Mouse (Mus musculus): ENCODE results near the gene Gm11213. TPM values are rescaled to one million over a fixed set of nuclear protein-coding genes. Genes with fewer than 3 reads are reported as not detected.

Gm11213 gene
- polyA plus RNA-seq, 1 experiment from 2014 or later = not detected

- Histone ChIP-seq H3K9me3 (ENCODE audit: control insufficient read depth, low read length) (no peaks in the 10 kb centered on the region), H3K27ac (replicated peaks in 1 of 2; ENCODE audit: control insufficient read depth in 1 of 2, insufficient read depth in 1 of 2, low read depth in 2 of 2, low read length in 2 of 2) (no peak within 1 kb of the TSS)
- no peak for ATAC-seq (ENCODE audit: insufficient number of reproducible peaks, insufficient read depth, low FRiP score, low read depth)
Measured at GRCm38 (mm10) chr4:63622378-63622835, 17.3 kb upstream of the Gm11213 start, which contains the start of gene Tex48. Gene Tex48, minus strand, starts transcription at chr4:63622428.

GRCm38 (mm10) chr4:63621861-63622260, 16.8 kb upstream of the Gm11213 start:
- Histone ChIP-seq H3K9ac (ENCODE audit: low read length) (no peak overlapping the region), H3K4me3 (ENCODE audit: control insufficient read depth in 1 of 2, insufficient read depth in 1 of 2, low read depth in 1 of 2, low read length in 2 of 2) (no peak overlapping the region), H3K4me2 (ENCODE audit: low read length) (no peak overlapping the region), H3K4me1 (ENCODE audit: control insufficient read depth in 2 of 2, insufficient read depth in 2 of 2, low read length in 2 of 2) (no peaks in the 10 kb centered on the region), H3K27ac (replicated peaks in 1 of 2; ENCODE audit: control insufficient read depth in 1 of 2, insufficient read depth in 1 of 2, low read depth in 2 of 2, low read length in 2 of 2) (no peak overlapping the region), H3K27me3 (ENCODE audit: control insufficient read depth, insufficient read depth, low read length) (no peaks in the 10 kb centered on the region), H3K9me3 (ENCODE audit: control insufficient read depth, low read length) (no peaks in the 10 kb centered on the region), H3K36me3 (ENCODE audit: control insufficient read depth, insufficient read depth, low read length) (no peaks in the 10 kb centered on the region)
- WGBS = 74% methylated on average over 2 of the region's 2 CpGs
- no peak for ATAC-seq (ENCODE audit: insufficient number of reproducible peaks, insufficient read depth, low FRiP score, low read depth)

More at GRCm38 (mm10) chr4:63622378-63622835, 17.3 kb upstream of the Gm11213 start, which contains the start of gene Tex48:
- Histone ChIP-seq H3K36me3 (ENCODE audit: control insufficient read depth, insufficient read depth, low read length) (no peaks in the 10 kb centered on the region), H3K27me3 (ENCODE audit: control insufficient read depth, insufficient read depth, low read length) (no peaks in the 10 kb centered on the region), H3K9ac (ENCODE audit: low read length) (no peak within 1 kb of the TSS), H3K4me1 (ENCODE audit: control insufficient read depth in 2 of 2, insufficient read depth in 2 of 2, low read length in 2 of 2) (no peaks in the 10 kb centered on the region), H3K4me2 (ENCODE audit: low read length) (no peak within 1 kb of the TSS), H3K4me3 (ENCODE audit: control insufficient read depth in 1 of 2, insufficient read depth in 1 of 2, low read depth in 1 of 2, low read length in 2 of 2) (no peak within 1 kb of the TSS)
- WGBS = 57% methylated on average over 5 of the region's 5 CpGs

GRCm38 (mm10) chr4:63608391-63608790, 3.3 kb upstream of the Gm11213 start:
- H3K9ac ChIP-seq (ENCODE audit: low read length) = no peak overlapping the region
- WGBS = 74% methylated on average over 7 of the region's 7 CpGs
- no peak for ATAC-seq (ENCODE audit: insufficient number of reproducible peaks, insufficient read depth, low FRiP score, low read depth)
- no peaks in the 10 kb centered on the region for H3K36me3 ChIP-seq (ENCODE audit: control insufficient read depth, insufficient read depth, low read length)
- no peak overlapping the region for H3K4me2 ChIP-seq (ENCODE audit: low read length)
- peaks cover 0 to 9% of the 10 kb centered on the region in 2 experiments; a peak in 3 of 4 replicates for H3K4me1 ChIP-seq (ENCODE audit: control insufficient read depth in 2 of 2, insufficient read depth in 2 of 2, low read length in 2 of 2)
- no peak overlapping the region for H3K4me3 ChIP-seq (ENCODE audit: control insufficient read depth in 1 of 2, insufficient read depth in 1 of 2, low read depth in 1 of 2, low read length in 2 of 2)
- no peaks in the 10 kb centered on the region for H3K9me3 ChIP-seq (ENCODE audit: control insufficient read depth, low read length)
- no peak overlapping the region for H3K27ac ChIP-seq (replicated peaks in 1 of 2; ENCODE audit: control insufficient read depth in 1 of 2, insufficient read depth in 1 of 2, low read depth in 2 of 2, low read length in 2 of 2)
- H3K27me3 ChIP-seq (ENCODE audit: control insufficient read depth, insufficient read depth, low read length) = no peaks in the 10 kb centered on the region

GRCm38 (mm10) chr4:63605968-63606367, 907 bp upstream of the Gm11213 start:
- Histone ChIP-seq H3K4me3 (ENCODE audit: control insufficient read depth in 1 of 2, insufficient read depth in 1 of 2, low read depth in 1 of 2, low read length in 2 of 2) (no peak overlapping the region), H3K27me3 (ENCODE audit: control insufficient read depth, insufficient read depth, low read length) (no peaks in the 10 kb centered on the region), H3K4me1 (ENCODE audit: control insufficient read depth in 2 of 2, insufficient read depth in 2 of 2, low read length in 2 of 2) (peaks cover 0 to 9% of the 10 kb centered on the region in 2 experiments; a peak in 3 of 4 replicates), H3K36me3 (ENCODE audit: control insufficient read depth, insufficient read depth, low read length) (no peaks in the 10 kb centered on the region), H3K9ac (ENCODE audit: low read length) (no peak overlapping the region), H3K4me2 (ENCODE audit: low read length) (no peak overlapping the region), H3K27ac (replicated peaks in 1 of 2; ENCODE audit: control insufficient read depth in 1 of 2, insufficient read depth in 1 of 2, low read depth in 2 of 2, low read length in 2 of 2) (peak overlapping the region; percentile 9 to 70; a peak in 1 of 4 replicates), H3K9me3 (ENCODE audit: control insufficient read depth, low read length) (no peaks in the 10 kb centered on the region)
- no peak for ATAC-seq (ENCODE audit: insufficient number of reproducible peaks, insufficient read depth, low FRiP score, low read depth)
- 72% methylated on average over 1 of the region's 1 CpGs for WGBS

GRCm38 (mm10) chr4:63605545-63605944, 484 bp upstream of the Gm11213 start:
- Histone ChIP-seq H3K27me3 (ENCODE audit: control insufficient read depth, insufficient read depth, low read length) (no peaks in the 10 kb centered on the region), H3K4me3 (ENCODE audit: control insufficient read depth in 1 of 2, insufficient read depth in 1 of 2, low read depth in 1 of 2, low read length in 2 of 2) (no peak overlapping the region), H3K36me3 (ENCODE audit: control insufficient read depth, insufficient read depth, low read length) (no peaks in the 10 kb centered on the region), H3K9ac (ENCODE audit: low read length) (no peak overlapping the region), H3K9me3 (ENCODE audit: control insufficient read depth, low read length) (no peaks in the 10 kb centered on the region), H3K27ac (replicated peaks in 1 of 2; ENCODE audit: control insufficient read depth in 1 of 2, insufficient read depth in 1 of 2, low read depth in 2 of 2, low read length in 2 of 2) (peak overlapping the region; percentile 54 to 70), H3K4me2 (ENCODE audit: low read length) (no peak overlapping the region), H3K4me1 (ENCODE audit: control insufficient read depth in 2 of 2, insufficient read depth in 2 of 2, low read length in 2 of 2) (peaks cover 0 to 9% of the 10 kb centered on the region in 2 experiments; a peak in 3 of 4 replicates)
- peak; percentile 56 for ATAC-seq (ENCODE audit: insufficient number of reproducible peaks, insufficient read depth, low FRiP score, low read depth)
- 38% methylated on average over 3 of the region's 3 CpGs for WGBS

GRCm38 (mm10) chr4:63601263-63601662, 3.8 kb downstream of the Gm11213 start:
- no peak overlapping the region for H3K9ac ChIP-seq (ENCODE audit: low read length)
- no peak overlapping the region for H3K4me3 ChIP-seq (ENCODE audit: control insufficient read depth in 1 of 2, insufficient read depth in 1 of 2, low read depth in 1 of 2, low read length in 2 of 2)
- H3K4me1 ChIP-seq (ENCODE audit: control insufficient read depth in 2 of 2, insufficient read depth in 2 of 2, low read length in 2 of 2) = peaks cover 0 to 9% of the 10 kb centered on the region in 2 experiments; a peak in 3 of 4 replicates
- H3K36me3 ChIP-seq (ENCODE audit: control insufficient read depth, insufficient read depth, low read length) = no peaks in the 10 kb centered on the region
- no peak overlapping the region for H3K4me2 ChIP-seq (ENCODE audit: low read length)
- no peak for ATAC-seq (ENCODE audit: insufficient number of reproducible peaks, insufficient read depth, low FRiP score, low read depth)
- H3K9me3 ChIP-seq (ENCODE audit: control insufficient read depth, low read length) = no peaks in the 10 kb centered on the region; the same call in 1 of the 2 replicates
- no peaks in the 10 kb centered on the region for H3K27me3 ChIP-seq (ENCODE audit: control insufficient read depth, insufficient read depth, low read length)
- no peak overlapping the region for H3K27ac ChIP-seq (replicated peaks in 1 of 2; ENCODE audit: control insufficient read depth in 1 of 2, insufficient read depth in 1 of 2, low read depth in 2 of 2, low read length in 2 of 2)

- Histone ChIP-seq H3K27ac (replicated peaks in 1 of 2; ENCODE audit: control insufficient read depth in 1 of 2, insufficient read depth in 1 of 2, low read depth in 2 of 2, low read length in 2 of 2) (no peak overlapping the region), H3K4me3 (ENCODE audit: control insufficient read depth in 1 of 2, insufficient read depth in 1 of 2, low read depth in 1 of 2, low read length in 2 of 2) (no peak overlapping the region), H3K27me3 (ENCODE audit: control insufficient read depth, insufficient read depth, low read length) (no peaks in the 10 kb centered on the region), H3K9ac (ENCODE audit: low read length) (no peak overlapping the region), H3K36me3 (ENCODE audit: control insufficient read depth, insufficient read depth, low read length) (no peaks in the 10 kb centered on the region), H3K4me2 (ENCODE audit: low read length) (no peak overlapping the region), H3K4me1 (ENCODE audit: control insufficient read depth in 2 of 2, insufficient read depth in 2 of 2, low read length in 2 of 2) (peaks cover 0 to 9% of the 10 kb centered on the region in 2 experiments; a peak in 3 of 4 replicates), H3K9me3 (ENCODE audit: control insufficient read depth, low read length) (no peaks in the 10 kb centered on the region; the same call in 1 of the 2 replicates)
- WGBS = 84% methylated on average over 6 of the region's 6 CpGs
- no peak for ATAC-seq (ENCODE audit: insufficient number of reproducible peaks, insufficient read depth, low FRiP score, low read depth)
Measured at GRCm38 (mm10) chr4:63600786-63601185, 4.3 kb downstream of the Gm11213 start.

- WGBS = 87% methylated on average over 4 of the region's 4 CpGs
- Histone ChIP-seq H3K4me1 (ENCODE audit: control insufficient read depth in 2 of 2, insufficient read depth in 2 of 2, low read length in 2 of 2) (peaks cover 11 to 12% of the 10 kb centered on the region in 2 experiments), H3K27me3 (ENCODE audit: control insufficient read depth, insufficient read depth, low read length) (no peaks in the 10 kb centered on the region), H3K9me3 (ENCODE audit: control insufficient read depth, low read length) (no peaks in the 10 kb centered on the region; the same call in 1 of the 2 replicates), H3K4me2 (ENCODE audit: low read length) (no peak overlapping the region), H3K36me3 (ENCODE audit: control insufficient read depth, insufficient read depth, low read length) (no peaks in the 10 kb centered on the region), H3K27ac (replicated peaks in 1 of 2; ENCODE audit: control insufficient read depth in 1 of 2, insufficient read depth in 1 of 2, low read depth in 2 of 2, low read length in 2 of 2) (no peak overlapping the region), H3K9ac (ENCODE audit: low read length) (no peak overlapping the region), H3K4me3 (ENCODE audit: control insufficient read depth in 1 of 2, insufficient read depth in 1 of 2, low read depth in 1 of 2, low read length in 2 of 2) (no peak overlapping the region)
- ATAC-seq (ENCODE audit: insufficient number of reproducible peaks, insufficient read depth, low FRiP score, low read depth) = no peak
Measured at GRCm38 (mm10) chr4:63596010-63596409, 9.1 kb downstream of the Gm11213 start.
